Mouse (Mus musculus) adrenal gland, postnatal 25 days (tissue): Measurements from ENCODE around the gene Hdac11. TPM values are rescaled to one million over a fixed set of nuclear protein-coding genes. Genes with fewer than 3 reads are reported as not detected.

ENCODE experiments used
- DNase-seq: peaks from one replicate; pipeline ENCODE4 v3.0.0; 2021; ENCODE audit warnings: mixed read lengths
- total RNA-seq: library from RNA; stranded (reverse); gene quantifications from 2 replicates; pipeline ENCODE4 v1.2.3, GENCODE M21; 2021

Hdac11 gene
- total RNA-seq, 1 experiment from 2014 or later, result 9.9 TPM

DNA sequence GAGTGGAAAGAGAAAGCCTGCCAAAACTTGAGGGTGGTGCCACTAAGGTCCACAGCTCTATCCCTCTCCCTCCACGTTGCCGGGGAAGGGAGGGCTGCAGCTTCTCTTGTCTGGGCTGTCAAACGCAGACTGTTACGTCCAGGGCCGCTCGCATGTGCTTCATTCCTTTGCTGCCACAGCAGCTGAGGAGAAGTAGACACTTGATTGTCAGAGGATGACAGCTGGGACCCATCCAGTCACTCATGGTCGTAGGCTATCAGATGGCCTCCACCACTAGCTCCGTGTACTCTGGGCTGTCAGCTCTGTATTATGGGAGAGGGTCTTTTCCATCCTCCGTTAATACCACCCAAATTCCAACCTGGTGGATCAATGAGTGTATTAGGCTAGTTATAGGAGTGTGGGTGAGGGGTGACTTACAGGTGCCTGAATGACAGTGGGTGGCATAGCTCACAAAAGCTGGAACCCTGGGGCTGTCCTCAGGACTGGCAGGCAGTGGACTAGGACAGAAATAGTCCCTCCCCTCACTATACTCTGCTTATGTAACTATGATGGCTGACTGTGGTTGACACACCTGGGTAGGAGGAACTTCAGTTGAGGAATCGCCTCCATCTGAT lies 19.0 kb upstream of the Hdac11 start:
- no peak for DNase-seq

DNA sequence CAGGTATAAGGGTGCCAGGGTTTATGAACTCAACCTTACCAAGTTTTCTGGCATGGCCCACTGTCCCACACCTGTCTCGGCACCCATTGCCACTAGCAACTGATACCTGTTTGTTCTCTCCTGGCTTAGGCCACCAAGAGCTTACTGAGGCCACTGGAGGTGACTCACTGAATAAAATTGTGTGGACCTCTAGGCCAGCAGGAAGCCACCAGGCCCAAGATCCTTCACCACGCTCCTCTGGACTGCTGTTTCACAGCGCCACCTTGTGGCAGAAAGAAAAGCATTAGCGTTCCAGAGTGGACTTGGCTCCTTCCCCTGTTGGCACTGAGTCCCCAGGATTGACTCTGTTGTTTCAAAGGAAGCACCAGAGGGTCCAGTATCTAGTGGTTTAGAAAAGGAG lies 16.6 kb upstream of the Hdac11 start:
- DNase-seq, result peak; percentile 73

DNA sequence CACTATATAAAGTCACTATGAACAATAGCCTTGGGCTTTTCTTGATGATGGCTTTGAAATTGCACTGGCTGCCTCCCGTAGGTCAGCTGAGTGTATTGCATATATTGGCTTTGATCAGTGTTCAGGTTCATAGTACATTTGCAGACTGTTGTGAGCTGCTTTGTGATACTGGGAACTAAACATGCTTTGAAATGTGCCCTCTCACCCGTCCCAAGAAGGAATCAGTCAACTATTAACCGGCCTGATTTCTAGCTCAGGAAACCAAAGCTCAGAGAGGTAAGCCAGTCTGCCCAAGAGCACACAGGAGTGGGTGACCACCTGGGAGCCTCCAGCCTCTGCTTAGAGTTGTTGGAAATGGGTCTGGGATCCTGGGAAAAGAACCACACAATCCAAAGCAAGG lies 11.4 kb upstream of the Hdac11 start:
- DNase-seq, result no peak

DNA sequence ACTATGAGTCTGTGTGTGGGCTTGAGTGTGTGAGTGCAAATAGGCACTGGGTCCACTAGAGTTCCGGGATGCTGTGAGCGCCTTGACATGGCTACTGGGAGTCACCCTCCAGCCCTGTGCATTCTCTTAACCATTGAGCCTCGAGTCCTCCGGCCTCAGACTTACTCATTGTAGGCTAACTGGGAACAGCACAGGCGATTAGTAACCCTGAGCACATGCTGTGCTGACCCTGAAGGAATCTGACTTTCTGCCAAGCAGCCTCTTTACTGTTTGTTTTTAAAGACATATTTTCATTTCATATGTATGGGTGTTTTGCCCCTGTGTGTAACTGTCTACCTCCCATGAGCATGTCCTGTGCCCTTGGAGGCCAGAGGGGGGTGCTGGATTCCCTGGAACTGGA lies 10.9 kb upstream of the Hdac11 start:
- no peak for DNase-seq

DNA sequence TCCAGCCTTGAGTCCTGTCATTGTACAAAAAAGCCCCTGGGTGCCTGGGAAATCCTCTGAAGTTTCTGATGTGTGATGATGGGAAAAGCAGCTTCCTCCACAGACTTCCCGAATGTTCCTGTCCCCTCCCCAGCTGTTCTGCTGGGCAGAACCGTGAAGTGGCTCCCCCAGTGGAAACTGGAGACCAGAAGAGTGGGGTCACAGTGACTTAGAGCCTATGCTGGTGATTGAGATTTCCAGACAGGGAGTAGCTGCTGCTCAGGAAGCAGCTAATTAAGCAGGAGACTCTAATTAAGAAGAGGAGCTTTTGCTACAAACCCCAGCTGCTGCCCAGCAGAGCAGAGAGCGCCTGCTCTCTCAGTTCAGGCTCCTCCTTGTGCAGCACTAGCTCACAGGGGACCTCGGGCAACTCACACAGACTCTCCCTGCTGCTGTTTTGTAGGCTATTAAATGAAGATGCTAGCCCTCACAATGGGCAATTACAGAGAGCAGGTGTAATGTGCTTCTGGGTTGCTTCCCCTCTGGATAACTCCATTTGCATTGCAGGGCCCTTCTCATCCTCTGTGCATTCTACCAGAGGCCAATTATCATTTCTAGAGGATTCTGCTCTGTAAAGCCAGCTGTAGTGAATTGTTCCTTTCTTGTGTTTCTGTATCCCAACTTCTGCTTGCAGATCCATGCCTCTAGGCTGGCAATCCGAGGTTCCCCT lies 9.9 kb upstream of the Hdac11 start:
- no peak for DNase-seq

DNA sequence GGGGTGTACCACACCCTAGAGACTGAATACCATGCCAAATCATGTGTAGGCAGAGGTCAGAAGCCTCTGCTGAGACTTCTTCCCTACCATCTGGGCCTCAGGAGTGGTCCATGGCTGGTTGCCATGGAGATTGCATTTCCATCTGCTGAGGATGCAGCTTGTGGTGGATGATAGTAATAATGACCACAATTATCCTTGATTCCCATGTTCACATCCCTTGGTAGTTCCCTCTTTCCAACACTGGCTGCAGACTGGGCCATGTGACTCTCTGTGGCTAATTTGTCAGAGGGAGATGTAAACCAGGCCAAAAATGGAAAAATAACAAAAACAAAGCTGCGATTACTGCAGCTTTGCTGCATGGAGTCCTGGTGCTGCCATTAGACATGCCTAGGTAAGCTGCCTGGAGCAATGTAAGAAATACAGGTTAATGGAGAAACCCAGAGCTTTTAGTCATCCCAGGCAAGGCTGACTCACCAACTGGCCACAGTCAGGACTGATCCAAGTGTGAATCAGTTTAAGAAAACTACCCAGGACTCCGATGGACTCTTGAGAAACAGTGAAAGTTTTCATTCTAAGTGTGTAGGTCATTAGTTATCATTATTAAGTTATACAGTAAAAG lies 9.2 kb upstream of the Hdac11 start:
- no peak for DNase-seq

DNA sequence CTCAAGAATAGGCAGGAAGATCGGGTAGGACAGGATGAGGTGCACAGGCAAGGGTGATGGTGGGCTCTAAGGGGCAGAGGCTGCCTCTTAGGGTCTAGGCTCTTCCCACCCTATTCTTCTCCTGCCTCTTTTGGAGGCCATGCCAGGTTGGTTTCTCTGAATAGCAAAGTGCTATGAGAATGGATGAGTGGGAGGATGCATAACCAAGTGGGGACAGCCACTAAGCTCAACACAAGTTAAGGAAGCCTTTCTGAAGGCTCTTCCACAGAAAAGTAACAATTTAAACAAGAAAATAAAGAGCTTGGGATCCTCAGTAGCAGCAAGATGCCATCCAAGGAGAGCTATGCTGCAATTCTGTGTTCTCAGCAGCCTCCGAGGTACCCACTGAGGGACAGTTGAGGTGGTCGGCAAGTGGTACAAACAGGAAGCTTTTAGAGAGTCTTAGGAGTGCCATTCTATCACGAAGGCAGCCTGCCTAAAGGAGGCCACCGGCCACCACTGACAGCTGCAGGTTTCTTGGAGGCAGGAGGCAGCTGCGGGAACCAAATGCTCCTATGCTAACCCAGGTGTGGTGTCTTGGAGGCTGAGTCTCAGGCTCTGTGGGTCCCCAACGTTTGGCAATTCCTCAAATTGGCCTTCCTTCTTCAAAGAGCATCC lies 3.4 kb upstream of the Hdac11 start:
- DNase-seq, result no peak

DNA sequence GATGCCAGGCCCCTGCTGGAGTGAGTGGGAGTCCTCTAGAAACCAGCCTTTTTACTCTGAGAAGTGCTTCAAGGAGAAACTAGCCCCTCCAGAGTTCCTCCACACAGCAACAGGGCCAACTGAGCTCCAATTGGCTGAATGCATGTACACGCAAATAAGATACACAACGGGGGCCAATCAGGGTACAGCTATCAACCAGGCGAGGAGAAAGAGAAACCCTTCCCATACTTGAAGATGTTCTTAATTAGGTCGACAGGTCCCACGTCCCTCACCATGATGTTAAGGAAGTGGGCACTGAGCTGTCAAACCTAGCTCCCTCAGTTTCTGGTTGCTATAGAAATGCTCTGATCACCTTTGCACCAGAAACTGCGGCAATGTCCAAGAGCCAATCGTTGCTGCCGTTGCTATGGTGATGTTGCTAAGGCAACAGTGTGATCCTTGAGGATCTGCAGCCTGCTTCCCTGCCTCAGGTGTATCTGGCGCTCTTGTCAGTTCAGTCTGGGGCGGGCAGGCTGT lies 2.9 kb upstream of the Hdac11 start:
- DNase-seq, result no peak

DNA sequence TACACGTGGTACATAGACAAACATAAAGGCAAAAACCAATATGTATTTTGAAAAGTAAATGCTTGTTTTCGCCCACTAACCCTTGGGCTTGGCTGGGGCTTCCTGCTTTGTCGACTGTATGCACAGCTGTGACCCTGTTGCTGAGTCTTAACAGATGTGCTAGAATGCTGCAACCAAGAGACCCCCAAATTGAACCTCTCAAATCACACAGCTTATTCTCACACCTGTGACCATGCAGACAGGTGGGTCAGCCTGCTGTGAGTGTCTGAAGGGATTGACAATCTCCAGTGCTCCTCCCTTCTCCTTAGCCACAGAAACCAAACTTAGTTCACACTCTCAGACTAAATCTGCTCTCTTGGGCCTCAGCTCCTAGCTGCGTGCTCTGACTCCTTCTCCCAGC lies 1.8 kb upstream of the Hdac11 start:
- no peak for DNase-seq

DNA sequence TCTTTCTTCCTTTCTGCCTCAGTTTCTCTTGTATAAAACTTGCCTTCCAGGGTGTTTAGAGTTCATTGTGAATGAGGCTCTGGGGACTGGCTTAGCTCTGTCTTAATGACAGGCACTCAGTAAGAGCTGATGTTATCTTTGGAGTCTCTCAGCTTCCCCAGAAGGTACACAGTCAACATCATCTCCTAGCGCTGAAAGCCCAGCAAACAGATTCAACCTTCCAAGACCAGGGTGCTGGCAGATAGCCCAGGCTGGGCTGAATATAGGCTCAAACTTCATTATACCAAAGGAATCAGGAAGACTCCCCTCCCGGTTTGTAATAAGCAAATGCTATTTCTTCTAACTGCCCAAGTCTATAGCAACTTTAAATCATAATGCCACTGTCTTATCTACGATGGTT lies 1.2 kb upstream of the Hdac11 start:
- DNase-seq, result no peak

DNA sequence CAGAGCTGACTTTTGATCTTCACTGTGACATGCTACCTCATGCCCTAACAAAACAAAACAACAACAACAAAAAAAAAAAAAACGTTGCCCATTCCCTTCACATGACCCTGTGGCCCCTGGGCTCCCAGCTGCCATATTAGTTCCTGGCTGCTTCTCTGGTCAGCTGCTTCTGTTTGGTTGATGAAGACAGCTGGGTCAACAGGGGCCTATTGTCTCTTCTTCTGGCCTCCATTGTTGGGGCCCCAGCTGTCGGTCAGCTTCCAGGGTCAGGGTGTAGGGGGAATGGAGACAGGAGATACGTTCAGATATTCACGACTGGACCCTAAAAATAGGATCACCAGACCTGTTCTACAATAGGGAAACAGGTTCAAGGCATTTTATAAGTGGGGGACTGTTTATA lies 403 bp upstream of the Hdac11 start:
- no peak for DNase-seq

DNA sequence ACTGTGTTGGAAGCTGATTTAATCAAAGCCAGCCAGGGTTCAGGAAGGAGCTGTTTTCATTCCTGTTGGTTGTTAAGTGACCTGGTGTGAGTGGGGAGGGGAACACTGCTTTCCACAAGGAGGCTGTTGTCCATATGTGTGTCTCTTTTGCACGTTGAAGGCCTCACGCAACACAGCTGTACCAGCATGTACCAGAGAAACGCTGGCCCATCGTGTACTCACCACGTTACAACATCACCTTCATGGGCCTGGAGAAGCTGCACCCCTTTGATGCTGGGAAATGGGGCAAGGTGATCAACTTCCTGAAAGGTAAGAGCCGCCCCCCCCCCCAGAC lies 739 bp downstream of the Hdac11 start:
- DNase-seq, result no peak

DNA sequence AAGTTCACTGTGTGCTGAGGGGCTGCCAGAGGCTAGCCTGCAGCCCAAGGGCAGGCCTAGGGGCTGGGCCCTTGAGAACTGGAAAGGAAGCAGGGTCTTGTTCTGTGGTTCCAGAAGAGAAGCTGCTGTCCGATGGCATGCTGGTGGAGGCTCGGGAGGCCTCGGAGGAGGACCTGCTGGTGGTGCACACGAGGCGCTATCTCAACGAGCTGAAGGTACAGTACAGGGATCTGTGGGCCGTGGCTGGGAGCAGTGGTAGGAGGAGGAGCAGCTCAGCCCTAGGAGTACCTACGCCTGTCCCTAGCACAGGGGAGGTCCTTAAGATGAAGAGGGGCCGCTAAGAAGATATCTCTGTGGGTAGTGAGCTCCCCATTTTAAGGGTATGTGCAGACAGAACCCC lies 2.6 kb downstream of the Hdac11 start:
- no peak for DNase-seq

DNA sequence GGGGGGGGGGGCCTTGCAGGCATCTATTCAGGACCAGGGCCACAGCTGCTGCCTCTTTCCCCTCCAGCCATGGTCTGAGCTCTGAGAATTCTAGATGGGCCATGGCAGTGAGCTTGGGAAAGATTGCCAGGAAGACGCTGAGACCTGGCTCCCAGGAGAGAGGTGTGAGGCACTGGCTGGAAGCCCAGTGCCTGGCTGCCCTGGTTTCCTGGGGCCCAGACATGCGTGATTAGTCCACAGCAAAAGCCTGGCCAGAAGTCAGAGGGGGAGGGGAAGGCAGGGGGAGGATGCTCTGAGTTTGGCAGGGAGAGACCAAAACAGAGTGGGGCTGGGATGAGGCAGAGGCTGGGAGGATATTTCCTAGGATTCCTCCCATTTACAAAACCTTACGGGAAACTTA lies 3.9 kb downstream of the Hdac11 start:
- peak; percentile 61 for DNase-seq

DNA sequence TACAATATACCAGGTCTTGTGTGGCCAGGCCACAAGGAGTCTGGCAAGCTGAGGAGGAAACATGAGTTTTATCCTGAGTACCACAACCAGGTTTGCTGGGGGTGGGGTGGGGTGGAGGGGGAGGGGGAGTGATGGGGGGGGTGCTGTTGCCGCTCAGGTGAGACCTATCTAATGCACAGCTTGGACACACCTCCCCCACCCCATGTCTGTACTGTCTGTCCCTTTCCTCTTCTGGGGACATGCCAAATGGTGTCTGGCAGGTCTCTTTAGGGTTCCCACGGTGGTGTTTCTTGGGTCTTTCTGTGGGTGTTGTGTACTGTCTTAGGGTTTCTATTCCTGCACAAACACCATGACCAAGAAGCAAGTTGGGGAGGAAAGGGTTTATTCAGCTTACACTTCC lies 4.5 kb downstream of the Hdac11 start:
- no peak for DNase-seq

DNA sequence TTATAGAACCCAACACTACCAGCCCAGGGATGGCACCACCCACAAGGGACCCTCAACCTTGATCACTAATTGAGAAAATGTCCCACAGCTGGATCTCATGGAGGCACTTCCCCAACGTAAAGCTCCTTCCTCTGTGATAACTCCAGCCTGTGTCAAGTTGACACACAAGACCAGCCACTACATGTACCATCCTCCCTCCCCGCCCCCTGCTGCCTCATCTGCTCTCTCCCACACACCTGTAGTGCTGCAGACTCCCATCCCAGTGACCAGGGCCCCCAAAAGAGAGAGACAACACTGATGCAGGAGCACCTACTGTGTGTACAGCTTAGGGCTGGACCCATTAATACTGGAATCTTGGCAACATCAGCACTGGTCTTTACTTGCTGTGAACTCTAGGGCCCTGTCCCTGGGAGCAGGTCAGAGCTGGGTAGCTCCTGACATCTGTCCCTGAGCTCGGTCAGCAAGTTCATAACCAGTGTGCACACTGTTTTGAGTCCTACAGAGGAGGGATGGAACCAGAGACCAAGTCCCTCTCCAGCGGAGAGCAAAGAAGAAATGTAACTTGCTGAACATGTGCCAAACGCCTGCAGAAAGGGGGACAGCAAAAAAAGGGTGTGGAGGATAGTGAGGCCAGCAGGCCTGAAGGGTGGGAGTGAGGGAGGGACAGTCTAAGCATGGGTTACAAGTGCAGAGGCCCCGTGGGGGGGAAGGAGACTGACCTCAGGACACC lies 5.2 kb downstream of the Hdac11 start:
- no peak for DNase-seq

DNA sequence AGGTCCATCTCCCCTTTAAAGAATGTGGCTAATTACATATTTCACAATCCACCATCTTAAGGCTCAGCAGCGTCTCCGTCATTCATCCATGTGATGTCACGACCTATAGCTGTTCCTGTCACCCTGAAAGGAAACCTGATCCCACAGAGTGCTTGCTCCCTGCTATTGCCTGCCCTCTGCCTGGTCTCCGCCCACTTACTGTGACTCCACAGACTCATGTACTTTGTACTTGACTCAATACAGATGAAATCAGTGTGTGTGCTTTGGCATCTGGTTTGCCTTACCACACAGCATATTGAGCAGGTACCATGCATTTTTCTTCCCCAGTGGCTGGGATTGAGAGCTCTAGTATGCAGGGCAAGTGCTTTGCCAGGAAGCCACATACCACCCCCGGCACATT lies 5.8 kb downstream of the Hdac11 start:
- DNase-seq, result no peak

DNA sequence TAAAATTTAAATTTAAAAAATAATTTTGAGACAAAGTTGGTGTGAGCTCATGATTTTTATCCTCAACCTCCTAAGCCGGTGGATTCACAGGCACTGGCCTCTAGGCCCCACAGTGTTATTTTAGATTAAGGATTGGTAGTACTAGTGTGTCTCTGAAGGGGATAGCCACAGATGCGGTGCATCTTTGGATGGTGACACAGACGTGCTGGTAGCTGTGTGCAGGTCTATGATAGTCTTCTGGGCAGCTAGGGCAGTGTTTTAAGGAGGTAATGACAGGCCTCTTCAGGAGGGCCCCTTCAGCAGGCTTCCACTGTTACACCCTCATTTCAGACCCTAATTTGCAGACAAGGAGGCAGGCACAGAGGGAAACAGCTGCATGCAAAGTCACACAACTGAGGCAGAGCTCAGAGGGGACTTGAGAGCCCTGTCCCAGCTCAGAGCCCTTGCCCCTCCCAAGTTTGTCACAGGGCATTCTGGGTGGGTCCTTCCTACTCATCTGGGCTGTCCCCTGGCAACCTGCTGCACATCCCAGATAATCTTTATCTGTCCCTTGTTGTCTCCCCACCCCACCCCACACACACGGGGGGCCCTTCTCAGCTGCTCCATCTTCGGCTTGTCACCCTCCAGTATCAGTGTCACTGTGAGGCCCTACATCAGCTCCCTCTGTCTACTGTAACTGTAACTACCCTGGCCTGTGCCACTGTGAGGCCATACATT lies 6.9 kb downstream of the Hdac11 start:
- no peak for DNase-seq

DNA sequence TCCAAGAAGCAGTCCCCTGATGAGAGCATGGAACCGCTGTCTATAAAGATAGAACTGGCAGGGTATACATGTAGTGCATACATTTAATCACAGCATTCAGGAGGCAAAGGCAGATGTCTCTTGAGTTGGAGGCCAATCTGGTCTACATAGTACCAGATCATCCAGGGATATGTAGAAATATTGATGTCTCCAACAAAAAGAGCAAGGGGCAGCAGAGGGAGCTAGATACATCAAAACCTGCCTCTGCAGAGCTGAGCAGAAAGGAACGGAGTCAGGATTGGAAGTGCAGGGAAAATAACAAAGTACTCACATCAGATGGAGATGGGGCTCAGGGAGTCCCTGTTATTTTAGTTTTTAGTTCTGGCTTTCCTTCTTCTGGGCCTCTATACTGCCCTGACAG lies 8.1 kb downstream of the Hdac11 start:
- no peak for DNase-seq

DNA sequence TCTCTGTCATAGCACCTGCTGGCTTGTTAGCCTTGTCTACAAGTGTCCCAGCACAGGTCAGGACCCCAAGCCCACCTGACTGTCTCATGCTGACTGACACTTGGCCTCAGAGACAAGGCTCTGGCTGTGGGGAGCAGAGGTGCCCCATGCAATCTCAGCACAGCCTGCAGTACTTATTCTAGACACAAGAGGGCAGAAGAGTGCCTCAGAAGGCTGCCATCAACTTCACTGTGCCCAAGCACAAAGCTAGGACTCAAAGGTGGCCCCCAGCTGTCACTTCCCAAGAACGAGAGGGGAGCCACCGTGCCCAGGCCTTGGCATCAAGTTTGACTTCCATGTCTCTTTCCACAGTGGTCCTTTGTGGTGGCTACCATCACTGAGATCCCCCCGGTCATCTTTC lies 8.7 kb downstream of the Hdac11 start:
- DNase-seq, result peak; percentile 51

DNA sequence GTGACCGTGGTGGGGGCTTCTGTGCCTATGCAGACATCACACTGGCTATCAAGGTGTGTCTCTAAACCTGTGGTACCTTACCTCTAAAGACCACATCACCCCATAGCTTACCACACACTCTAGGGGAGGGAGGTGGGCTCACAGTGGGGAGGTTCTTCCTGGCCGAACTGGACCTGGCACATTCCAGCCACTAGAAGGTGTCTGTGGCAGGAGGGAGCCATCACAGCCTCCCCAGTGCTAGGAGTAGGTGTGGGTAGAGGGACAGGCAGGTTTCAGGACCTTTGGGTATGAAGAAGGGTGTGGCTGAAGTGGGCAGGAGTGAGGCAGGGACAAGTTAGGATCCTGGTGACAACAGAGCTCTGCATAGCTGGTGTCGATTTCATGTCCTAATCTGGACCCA lies 11.4 kb downstream of the Hdac11 start:
- DNase-seq, result no peak

DNA sequence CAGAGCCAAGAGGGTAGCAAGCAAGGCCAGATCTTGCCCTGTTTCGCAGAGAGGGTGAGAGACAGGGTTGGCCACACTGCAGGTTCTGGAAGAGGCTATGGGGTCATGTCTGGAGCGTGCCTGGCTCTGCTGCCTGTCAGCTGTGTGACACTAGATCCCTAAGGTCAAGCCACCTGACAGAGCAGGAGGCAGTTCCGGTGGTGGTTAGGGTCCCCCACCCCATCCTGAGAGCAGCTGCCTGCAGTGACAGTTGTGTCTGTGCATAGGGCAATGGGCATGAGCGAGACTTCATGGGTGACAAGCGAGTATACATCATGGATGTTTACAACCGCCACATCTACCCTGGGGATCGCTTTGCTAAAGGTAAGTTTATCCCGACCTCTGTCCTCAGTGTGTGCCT lies 12.7 kb downstream of the Hdac11 start:
- DNase-seq, result no peak
